In the genomic region with DNA sequence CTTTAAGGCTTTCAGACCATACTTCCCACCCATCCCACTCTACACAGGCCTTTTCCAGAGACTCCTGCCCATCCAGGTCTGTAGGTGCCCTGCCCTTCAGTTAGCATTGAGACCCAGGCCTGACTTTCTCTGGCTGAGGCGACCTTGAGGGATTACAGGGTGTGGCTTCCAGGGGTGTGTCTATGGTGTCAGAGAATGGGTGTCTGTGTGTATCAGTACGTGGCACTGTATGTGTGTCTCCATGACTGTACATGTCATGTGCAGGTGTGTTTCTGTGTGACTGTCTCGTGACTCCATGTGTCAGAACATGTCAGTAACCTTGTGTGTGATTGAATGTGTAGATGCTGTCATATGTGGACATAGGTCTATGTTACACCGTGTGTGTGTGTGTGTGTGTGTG, we compare ENCODE assay signal across 36 mouse cellular contexts. TPM values are rescaled to one million over a fixed set of nuclear protein-coding genes. Genes with fewer than 3 reads are reported as not detected.
DNase-seq lines count a peak whose midpoint lies in the region; ATAC-seq and TF ChIP-seq lines count a peak whose summit lies in the region.
"Had no signal": no experiment of that assay in that cellular context is flagged by ENCODE, and none has a peak within 500 bp of the region (broad histone marks: within the 10 kb centered on the region; RNA-seq: fewer than 3 reads in every experiment).

No protein-coding gene starts in this region.

- H3K4me1 ChIP-seq in liver, embryonic 12.5 days, result peaks cover 17% of the 10 kb centered on the region
- peaks cover 74% of the 10 kb centered on the region for H3K4me1 ChIP-seq in G1E (ENCODE audit: insufficient read depth, low read depth, low read length)
- H3K4me1 ChIP-seq in intestine, embryonic 16.5 days (ENCODE audit: control insufficient read depth, insufficient read depth, low read length), result peaks cover 13% of the 10 kb centered on the region
- no peaks in the 10 kb centered on the region for H3K4me1 ChIP-seq in stomach, postnatal 0 days (replicated peaks; ENCODE audit: control insufficient read depth, insufficient read depth)
- H3K4me1 ChIP-seq in kidney, embryonic 14.5 days (ENCODE audit: control insufficient read depth, insufficient read depth, low read length), result no peaks in the 10 kb centered on the region
- H3K4me1 ChIP-seq: embryonic facial prominence, embryonic 12.5 days; forebrain, embryonic 15.5 days; heart, embryonic 13.5 days; limb, embryonic 15.5 days had no signal

- H3K9ac ChIP-seq in liver, embryonic 12.5 days, result no peak overlapping the region
- H3K9ac ChIP-seq in intestine, embryonic 16.5 days (ENCODE audit: low read depth, low read length), result no peak overlapping the region
- no peak overlapping the region for H3K9ac ChIP-seq in stomach, postnatal 0 days (ENCODE audit: low read length)
- H3K9ac ChIP-seq in kidney, embryonic 14.5 days (ENCODE audit: low read depth, low read length), result no peak overlapping the region
- H3K9ac ChIP-seq: embryonic facial prominence, embryonic 12.5 days; forebrain, embryonic 15.5 days; heart, embryonic 13.5 days; hindbrain, embryonic 14.5 days; limb, embryonic 15.5 days; lung, embryonic 14.5 days had no signal

- peak; percentile 1 for TF ChIP-seq EP300 in stomach, postnatal 0 days (optimal IDR thresholded peaks at IDR 0.05)

- H3K4me2 ChIP-seq in liver, embryonic 12.5 days, result no peak overlapping the region
- no peak overlapping the region for H3K4me2 ChIP-seq in intestine, embryonic 16.5 days (ENCODE audit: low read depth, low read length)
- no peak overlapping the region for H3K4me2 ChIP-seq in stomach, postnatal 0 days (replicated peaks; ENCODE audit: low read depth)
- H3K4me2 ChIP-seq in kidney, embryonic 14.5 days (replicated peaks; ENCODE audit: low read depth, low read length), result no peak overlapping the region
- H3K4me2 ChIP-seq: embryonic facial prominence, embryonic 12.5 days; forebrain, embryonic 15.5 days; heart, embryonic 13.5 days; hindbrain, embryonic 14.5 days; limb, embryonic 15.5 days; lung, embryonic 14.5 days had no signal

- H3K27ac ChIP-seq in liver, embryonic 12.5 days, result no peak overlapping the region
- H3K27ac ChIP-seq in intestine, embryonic 16.5 days (ENCODE audit: low read length), result no peak overlapping the region
- H3K27ac ChIP-seq in stomach, postnatal 0 days (replicated peaks), result no peak overlapping the region
- H3K27ac ChIP-seq in kidney, embryonic 14.5 days (ENCODE audit: low read depth, low read length), result no peak overlapping the region
- H3K27ac ChIP-seq: embryonic facial prominence, embryonic 12.5 days; forebrain, embryonic 15.5 days; gastrocnemius, adult 2 months; heart, embryonic 13.5 days; hindbrain, embryonic 14.5 days; kidney, postnatal 0 days; limb, embryonic 15.5 days had no signal

- H3K9me3 ChIP-seq in liver, embryonic 12.5 days (replicated peaks), result no peaks in the 10 kb centered on the region
- H3K9me3 ChIP-seq in G1E (replicated peaks), result peaks cover 3% of the 10 kb centered on the region
- H3K9me3 ChIP-seq in intestine, embryonic 16.5 days (ENCODE audit: control insufficient read depth, low read length), result no peaks in the 10 kb centered on the region
- no peaks in the 10 kb centered on the region for H3K9me3 ChIP-seq in stomach, postnatal 0 days (ENCODE audit: control insufficient read depth, low read length)
- H3K9me3 ChIP-seq in kidney, embryonic 14.5 days (ENCODE audit: control insufficient read depth, low read length), result no peaks in the 10 kb centered on the region
- H3K9me3 ChIP-seq: embryonic facial prominence, embryonic 12.5 days; forebrain, embryonic 15.5 days; heart, embryonic 13.5 days; limb, embryonic 15.5 days had no signal

- peak; percentile 57; the same call in 1 of the 2 replicates for ATAC-seq in liver, embryonic 12.5 days
- ATAC-seq in G1E (ENCODE audit: extremely low read depth, insufficient number of reproducible peaks, low FRiP score, poor library complexity, severe bottlenecking), result no peak
- ATAC-seq in intestine, embryonic 16.5 days, result peak; percentile 19; the same call in 1 of the 2 replicates
- ATAC-seq in stomach, postnatal 0 days (ENCODE audit: low FRiP score, low TSS enrichment), result peak; percentile 36
- no peak for ATAC-seq in kidney, embryonic 14.5 days (ENCODE audit: low FRiP score, low TSS enrichment)
- ATAC-seq: CD4-positive, CD25-positive, alpha-beta regulatory T cell, adult 4 months; forebrain, embryonic 15.5 days had no signal

- 62% methylated on average over 4 of the region's 4 CpGs for WGBS in liver, embryonic 12.5 days (ENCODE audit: insufficient replicate concordance)
- WGBS in intestine, embryonic 16.5 days, result 78% methylated on average over 4 of the region's 4 CpGs
- 70% methylated on average over 4 of the region's 4 CpGs for WGBS in stomach, postnatal 0 days
- 88% methylated on average over 4 of the region's 4 CpGs for WGBS in kidney, embryonic 14.5 days

- DNase-seq in liver (no peak), G1E (ENCODE audit: low spot score) (no peak)
- DNase-seq in stomach, postnatal 0 days (ENCODE audit: low spot score), result peak; percentile 62
- no peak for DNase-seq in B cell, adult 2 months
- DNase-seq: adrenal gland, postnatal 14 days; cerebellum, adult 11 months; cerebellum, adult 9-10 months; embryo, embryonic 11 days; gastrocnemius, adult 2 months; gastrocnemius, postnatal 36 days; heart, adult 18-20 months; heart, postnatal 10 days; kidney, adult 2 months; kidney, postnatal 4 days; left cerebral cortex, postnatal 4 days; lung, embryonic 14.5 days; midbrain, embryonic 14.5 days; spleen, adult 18-20 months; thymus, adult 18-20 months; thymus, postnatal 25 days had no signal

- peaks cover 26% of the 10 kb centered on the region; the same call in 1 of the 2 replicates for H3K27me3 ChIP-seq in liver, embryonic 12.5 days (replicated peaks)
- no peaks in the 10 kb centered on the region for H3K27me3 ChIP-seq in G1E (ENCODE audit: insufficient read depth, low read length)
- H3K27me3 ChIP-seq in intestine, embryonic 16.5 days (replicated peaks; ENCODE audit: control insufficient read depth, insufficient read depth, low read length), result no peaks in the 10 kb centered on the region
- no peaks in the 10 kb centered on the region for H3K27me3 ChIP-seq in stomach, postnatal 0 days (ENCODE audit: control insufficient read depth, insufficient read depth, low read length)
- no peaks in the 10 kb centered on the region for H3K27me3 ChIP-seq in kidney, embryonic 14.5 days (ENCODE audit: control insufficient read depth, insufficient read depth, low read length)
- H3K27me3 ChIP-seq: embryonic facial prominence, embryonic 12.5 days; forebrain, embryonic 15.5 days; limb, embryonic 15.5 days had no signal

- TF ChIP-seq CTCF in G1E (IDR thresholded peaks at IDR 0.05; ENCODE audit: low read depth, low read length), result 0 out of 2 replicates have a peak, but pooled peaks have one; percentile 3
- TF ChIP-seq CTCF in stomach, postnatal 0 days (IDR thresholded peaks at IDR 0.05; ENCODE audit: low read depth), result no peak

- no peak overlapping the region for H3K4me3 ChIP-seq in liver, embryonic 12.5 days
- H3K4me3 ChIP-seq in G1E (ENCODE audit: low read depth, low read length), result no peak overlapping the region
- H3K4me3 ChIP-seq in intestine, embryonic 16.5 days (ENCODE audit: low read length), result no peak overlapping the region
- no peak overlapping the region for H3K4me3 ChIP-seq in stomach, postnatal 0 days (ENCODE audit: low read depth, low read length)
- H3K4me3 ChIP-seq in kidney, embryonic 14.5 days (ENCODE audit: low read length), result no peak overlapping the region
- H3K4me3 ChIP-seq: embryonic facial prominence, embryonic 12.5 days; forebrain, embryonic 15.5 days; gastrocnemius, adult 2 months; heart, embryonic 13.5 days; limb, embryonic 15.5 days had no signal

- H3K36me3 ChIP-seq in liver, embryonic 12.5 days, result no peaks in the 10 kb centered on the region
- H3K36me3 ChIP-seq in G1E (replicated peaks), result peaks cover 9% of the 10 kb centered on the region
- H3K36me3 ChIP-seq in intestine, embryonic 16.5 days (ENCODE audit: control insufficient read depth, insufficient read depth, low read length), result no peaks in the 10 kb centered on the region
- H3K36me3 ChIP-seq in stomach, postnatal 0 days (ENCODE audit: control insufficient read depth, insufficient read depth, low read length), result no peaks in the 10 kb centered on the region
- no peaks in the 10 kb centered on the region for H3K36me3 ChIP-seq in kidney, embryonic 14.5 days (ENCODE audit: control insufficient read depth, insufficient read depth, low read length)
- H3K36me3 ChIP-seq: embryonic facial prominence, embryonic 12.5 days; forebrain, embryonic 15.5 days; heart, embryonic 13.5 days; limb, embryonic 15.5 days had no signal

RNA-seq across cellular contexts. Expression of gene Pga5, which starts 6.6 kb away (rescaled TPM):
- polyA plus RNA-seq in liver, embryonic 12.5 days (2016; fragmentation: Nextera tagmentation; extraction: Ambion mirVana), result 0.08 TPM in 1 of 2 replicates, not detected in the other
- total RNA-seq in G1E (2014; fragmentation: Nextera tagmentation) (1.6 and 2.4 TPM in 2 replicates), G1E (2017) (1.6 and 1.9 TPM in 2 replicates)
- 0.14 TPM in 2 replicates for polyA plus RNA-seq in G1E (2012)
- 0.71 and 0.78 TPM in 2 replicates for polyA plus RNA-seq in intestine, embryonic 16.5 days (2015; fragmentation: Nextera tagmentation; extraction: Ambion mirVana)
- polyA plus RNA-seq in stomach, postnatal 0 days (2015; fragmentation: Nextera tagmentation; extraction: Ambion mirVana), result 22,358 and 23,362 TPM in 2 replicates
- not detected in 2 replicates for polyA plus RNA-seq in kidney, embryonic 14.5 days (2014; fragmentation: Nextera tagmentation; extraction: Ambion mirVana)
- total RNA-seq: adrenal gland, postnatal 14 days; gastrocnemius, adult 2 months; gastrocnemius, postnatal 36 days; heart, adult 18-20 months; heart, postnatal 10 days; hematopoietic stem cell, adult 5-6 weeks; layer of hippocampus, adult 8-10 months; layer of hippocampus, postnatal 25 days; left cerebral cortex, postnatal 4 days; megakaryocyte progenitor cell, adult 5-6 weeks; neutrophil, adult 5-6 weeks had no signal
- polyA plus RNA-seq: CD4-positive, CD25-positive, alpha-beta regulatory T cell, adult 4 months; embryonic facial prominence, embryonic 12.5 days; forebrain, embryonic 15.5 days; heart, embryonic 13.5 days; hindbrain, embryonic 14.5 days; limb, embryonic 15.5 days; lung, embryonic 14.5 days; midbrain, embryonic 14.5 days; neural tube, embryonic 11.5 days had no signal

RNA-seq across cellular contexts. Expression of gene Vps37c, which starts 17.2 kb away (rescaled TPM):
- 14.5 and 14.8 TPM in 2 replicates for polyA plus RNA-seq in liver, embryonic 12.5 days (2016; fragmentation: Nextera tagmentation; extraction: Ambion mirVana)
- total RNA-seq in G1E (2014; fragmentation: Nextera tagmentation) (16.3 and 27.1 TPM in 2 replicates), G1E (2017) (5.2 TPM in 2 replicates)
- 34.9 and 40.0 TPM in 2 replicates for polyA plus RNA-seq in G1E (2012)
- polyA plus RNA-seq in intestine, embryonic 16.5 days (2015; fragmentation: Nextera tagmentation; extraction: Ambion mirVana), result 36.2 and 37.6 TPM in 2 replicates
- polyA plus RNA-seq in stomach, postnatal 0 days (2015; fragmentation: Nextera tagmentation; extraction: Ambion mirVana), result 48.6 and 57.3 TPM in 2 replicates
- polyA plus RNA-seq in kidney, embryonic 14.5 days (2014; fragmentation: Nextera tagmentation; extraction: Ambion mirVana), result 18.9 and 31.7 TPM in 2 replicates

RNA-seq across cellular contexts. Expression of gene Vwce, which starts 37.3 kb away (rescaled TPM):
- 6.2 and 7.6 TPM in 2 replicates for polyA plus RNA-seq in liver, embryonic 12.5 days (2016; fragmentation: Nextera tagmentation; extraction: Ambion mirVana)
- 1.2 and 1.4 TPM in 2 replicates for total RNA-seq in G1E (2014; fragmentation: Nextera tagmentation)
- total RNA-seq in G1E (2017), result 0.06 and 0.16 TPM in 2 replicates
- 0.24 and 0.32 TPM in 2 replicates for polyA plus RNA-seq in G1E (2012)
- polyA plus RNA-seq in intestine, embryonic 16.5 days (2015; fragmentation: Nextera tagmentation; extraction: Ambion mirVana), result 4.8 and 5.5 TPM in 2 replicates
- polyA plus RNA-seq in stomach, postnatal 0 days (2015; fragmentation: Nextera tagmentation; extraction: Ambion mirVana), result 0.51 and 0.61 TPM in 2 replicates
- 1.2 and 2.0 TPM in 2 replicates for polyA plus RNA-seq in kidney, embryonic 14.5 days (2014; fragmentation: Nextera tagmentation; extraction: Ambion mirVana)
- total RNA-seq: gastrocnemius, adult 2 months; gastrocnemius, postnatal 36 days; hematopoietic stem cell, adult 5-6 weeks; neutrophil, adult 5-6 weeks had no signal
- polyA plus RNA-seq: CD4-positive, CD25-positive, alpha-beta regulatory T cell, adult 4 months had no signal

Comparison
In these comparisons a context has a peak if more than half of its experiments do, and no peak if none do; other contexts are left out.
1. ATAC-seq: peak in liver, embryonic 12.5 days (single experiment), intestine, embryonic 16.5 days (single experiment) and stomach, postnatal 0 days (single experiment); none in G1E (single experiment) and kidney, embryonic 14.5 days (single experiment).
2. RNA of gene Pga5, which starts 6.6 kb away (polyA plus RNA-seq): 22,358 to 23,362 TPM in stomach, postnatal 0 days; 0.71 to 0.78 TPM in intestine, embryonic 16.5 days, 0.14 TPM in G1E, 0.08 TPM in liver, embryonic 12.5 days and not detected in kidney, embryonic 14.5 days; every median in the first group is over 1,000 times any median in the second.